13 mouse cellular contexts compared by ENCODE assay signal in the genomic region with DNA sequence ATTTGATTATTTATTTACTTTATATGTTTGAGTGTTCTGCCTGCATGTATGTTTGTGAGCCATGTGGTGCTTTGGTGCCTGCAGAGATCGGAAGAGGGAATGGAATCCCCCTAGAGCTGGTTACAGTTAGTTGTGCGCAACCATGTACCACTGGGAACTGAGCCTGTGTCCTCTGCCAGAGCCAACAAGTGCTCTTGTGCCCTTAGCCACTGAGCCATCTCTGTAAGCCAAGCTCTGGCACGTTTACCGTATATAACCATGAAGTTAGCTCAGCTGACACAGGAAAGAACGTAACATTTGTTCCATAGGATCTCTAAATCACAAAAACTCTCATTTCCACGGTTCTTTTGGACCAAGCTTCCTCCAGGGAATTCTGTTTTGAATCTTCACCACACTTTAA. TPM values are rescaled to one million over a fixed set of nuclear protein-coding genes. Genes with fewer than 3 reads are reported as not detected.
DNase-seq lines count a peak whose midpoint lies in the region; ATAC-seq and TF ChIP-seq lines count a peak whose summit lies in the region.
"Had no signal": no experiment of that assay in that cellular context is flagged by ENCODE, and none has a peak within 500 bp of the region (broad histone marks: within the 10 kb centered on the region; RNA-seq: fewer than 3 reads in every experiment).

No protein-coding gene starts in this region.

- WGBS in heart, embryonic 13.5 days = 78% methylated on average over 6 of the region's 6 CpGs
- WGBS in neural tube, embryonic 13.5 days = 77% methylated on average over 6 of the region's 6 CpGs
- WGBS in hindbrain, embryonic 15.5 days = 76% methylated on average over 6 of the region's 6 CpGs
- 69% methylated on average over 6 of the region's 6 CpGs for WGBS in neural tube, embryonic 15.5 days
- WGBS in kidney, adult 2 months = 61% methylated on average over 6 of the region's 6 CpGs

- peaks cover 38% of the 10 kb centered on the region for H3K4me1 ChIP-seq in heart, embryonic 13.5 days
- H3K4me1 ChIP-seq in neural tube, embryonic 13.5 days (replicated peaks) = peaks cover 30% of the 10 kb centered on the region
- H3K4me1 ChIP-seq in hindbrain, embryonic 15.5 days (replicated peaks) = peaks cover 29% of the 10 kb centered on the region
- H3K4me1 ChIP-seq in neural tube, embryonic 15.5 days = peaks cover 30% of the 10 kb centered on the region
- peaks cover 14% of the 10 kb centered on the region for H3K4me1 ChIP-seq in kidney, adult 2 months (ENCODE audit: control insufficient read depth, insufficient read depth, low read length)

- no peaks in the 10 kb centered on the region for H3K9me3 ChIP-seq in heart, embryonic 13.5 days
- H3K9me3 ChIP-seq in neural tube, embryonic 13.5 days = no peaks in the 10 kb centered on the region
- no peaks in the 10 kb centered on the region for H3K9me3 ChIP-seq in hindbrain, embryonic 15.5 days
- H3K9me3 ChIP-seq in neural tube, embryonic 15.5 days (replicated peaks) = no peaks in the 10 kb centered on the region

- no peak for ATAC-seq in heart, embryonic 13.5 days (ENCODE audit: extremely low read depth, insufficient number of reproducible peaks, low FRiP score, low TSS enrichment)
- ATAC-seq in neural tube, embryonic 13.5 days (ENCODE audit: low read depth) = no peak
- ATAC-seq in hindbrain, embryonic 15.5 days (ENCODE audit: low FRiP score, low read depth) = no peak
- ATAC-seq in neural tube, embryonic 15.5 days (ENCODE audit: low FRiP score) = no peak
- ATAC-seq: activated CD4-positive, CD25-positive, alpha-beta regulatory T cell, adult 4 months had no signal

- H3K27me3 ChIP-seq in heart, embryonic 13.5 days (replicated peaks) = 0 out of 2 replicates have a peak, but pooled peaks cover 4% of the 10 kb centered on the region
- 0 out of 2 replicates have a peak, but pooled peaks cover 5% of the 10 kb centered on the region for H3K27me3 ChIP-seq in neural tube, embryonic 13.5 days
- H3K27me3 ChIP-seq in hindbrain, embryonic 15.5 days = 0 out of 2 replicates have a peak, but pooled peaks cover 4% of the 10 kb centered on the region
- 0 out of 2 replicates have a peak, but pooled peaks cover 4% of the 10 kb centered on the region for H3K27me3 ChIP-seq in neural tube, embryonic 15.5 days (replicated peaks)
- no peaks in the 10 kb centered on the region for H3K27me3 ChIP-seq in kidney, adult 2 months (replicated peaks; ENCODE audit: control insufficient read depth, insufficient read depth, low read length)

- H3K27ac ChIP-seq in heart, embryonic 13.5 days (replicated peaks) = peak overlapping the region; percentile 92
- no peak overlapping the region for H3K27ac ChIP-seq in neural tube, embryonic 13.5 days (replicated peaks)
- H3K27ac ChIP-seq in hindbrain, embryonic 15.5 days (replicated peaks) = no peak overlapping the region
- H3K27ac ChIP-seq in neural tube, embryonic 15.5 days (replicated peaks) = no peak overlapping the region
- no peak overlapping the region; the same call in 1 of the 2 replicates for H3K27ac ChIP-seq in kidney, adult 2 months (ENCODE audit: insufficient read depth, low read depth, low read length)

- no peak for DNase-seq in heart, postnatal 4 days
- no peak for DNase-seq in neural tube, embryonic 10.5 days (ENCODE audit: extremely low spot score, low spot score)
- DNase-seq in cerebellum, postnatal 14 days = no peak
- DNase-seq in kidney, adult 2 months = no peak
- DNase-seq: gastrocnemius, postnatal 14 days; kidney, adult 18-20 months; lung, adult 2 months; thymus, postnatal 36 days had no signal

- H3K36me3 ChIP-seq in heart, embryonic 13.5 days = peaks cover 43% of the 10 kb centered on the region
- H3K36me3 ChIP-seq in neural tube, embryonic 13.5 days = peaks cover 40% of the 10 kb centered on the region
- peaks cover 30% of the 10 kb centered on the region for H3K36me3 ChIP-seq in hindbrain, embryonic 15.5 days
- H3K36me3 ChIP-seq in neural tube, embryonic 15.5 days = peaks cover 35% of the 10 kb centered on the region
- peaks cover 5% of the 10 kb centered on the region for H3K36me3 ChIP-seq in kidney, adult 2 months (ENCODE audit: control insufficient read depth, insufficient read depth, low read length)

- peak overlapping the region; percentile 91 for H3K9ac ChIP-seq in heart, embryonic 13.5 days
- H3K9ac ChIP-seq in neural tube, embryonic 13.5 days = no peak overlapping the region
- H3K9ac ChIP-seq in hindbrain, embryonic 15.5 days = no peak overlapping the region
- no peak overlapping the region for H3K9ac ChIP-seq in neural tube, embryonic 15.5 days (replicated peaks)

- peak overlapping the region; percentile 85 for H3K4me2 ChIP-seq in heart, embryonic 13.5 days
- peak overlapping the region; percentile 76; the same call in 1 of the 2 replicates for H3K4me2 ChIP-seq in neural tube, embryonic 13.5 days
- H3K4me2 ChIP-seq in hindbrain, embryonic 15.5 days = peak overlapping the region; percentile 79
- peak overlapping the region; percentile 85 for H3K4me2 ChIP-seq in neural tube, embryonic 15.5 days

- no peak for TF ChIP-seq CTCF in kidney, adult 2 months (conservative IDR thresholded peaks at IDR 0.05; ENCODE audit: insufficient read depth, insufficient read length, low read depth, low read length)

- no peak for TF ChIP-seq POLR2A in kidney, adult 2 months (IDR thresholded peaks at IDR 0.05; ENCODE audit: low read depth, low read length)

- peak overlapping the region; percentile 77; the same call in 1 of the 2 replicates for H3K4me3 ChIP-seq in heart, embryonic 13.5 days
- H3K4me3 ChIP-seq in neural tube, embryonic 13.5 days = no peak overlapping the region
- no peak overlapping the region for H3K4me3 ChIP-seq in hindbrain, embryonic 15.5 days
- no peak overlapping the region for H3K4me3 ChIP-seq in neural tube, embryonic 15.5 days (replicated peaks)
- no peak overlapping the region for H3K4me3 ChIP-seq in kidney, adult 2 months (ENCODE audit: insufficient read depth, low read depth, low read length)

RNA-seq across cellular contexts. Expression of a gene that starts 2.6 kb away (rescaled TPM):
- 141 and 153 TPM in 2 replicates for polyA plus RNA-seq in heart, embryonic 13.5 days (2015; fragmentation: Nextera tagmentation; extraction: Ambion mirVana)
- 100 to 1,000 TPM; 113 to 121 TPM for total RNA-seq in heart, postnatal 4 days (2021)
- 80.5 and 82.9 TPM in 2 replicates for polyA plus RNA-seq in neural tube, embryonic 13.5 days (2015; fragmentation: Nextera tagmentation; extraction: Ambion mirVana)
- polyA plus RNA-seq in hindbrain, embryonic 15.5 days (2015; fragmentation: Nextera tagmentation; extraction: Ambion mirVana) = 87.1 and 87.8 TPM in 2 replicates
- polyA plus RNA-seq in neural tube, embryonic 15.5 days (2015; fragmentation: Nextera tagmentation; extraction: Ambion mirVana) = 101 and 108 TPM in 2 replicates
- 137 and 158 TPM in 2 replicates for polyA plus RNA-seq in kidney, adult 2 months (2012; rRNA removed)
